Mouse (Mus musculus) thymus, adult 2 months (tissue): ENCODE measurements around the gene Sirt7.

Source experiments
- CTCF ChIP-seq: fragments of 200-500 bp; IDR thresholded peaks from 2 replicates; pipeline ENCODE4 v1.5.1; 2012; ENCODE audit warnings: mild to moderate bottlenecking, control low read depth, low read length, moderate library complexity, borderline replicate concordance; ENCODE audit not compliant: control insufficient read depth, poor library complexity, insufficient read depth; ENCODE audit errors: extremely low read depth
- POLR2A ChIP-seq: fragments of 200-500 bp; IDR thresholded peaks from 2 replicates; pipeline ENCODE4 v1.6.1; 2012; ENCODE audit warnings: mild to moderate bottlenecking, low read length, control low read depth, moderate library complexity; ENCODE audit not compliant: control insufficient read depth, poor library complexity, insufficient read depth; ENCODE audit errors: extremely low read depth

- TF ChIP-seq CTCF: no peak
- no peak for TF ChIP-seq POLR2A
Observed at GRCm38 (mm10) chr11:120615167-120615566, 9.9 kb downstream of the Sirt7 start.
